Mouse (Mus musculus): ENCODE results near the gene Hsd17b13. TPM values are rescaled to one million over a fixed set of nuclear protein-coding genes. Genes with fewer than 3 reads are reported as not detected.

Gene Hsd17b13
- total RNA-seq (2023): 0.72 TPM in 1 of 4 replicates, not detected in the others

DNA sequence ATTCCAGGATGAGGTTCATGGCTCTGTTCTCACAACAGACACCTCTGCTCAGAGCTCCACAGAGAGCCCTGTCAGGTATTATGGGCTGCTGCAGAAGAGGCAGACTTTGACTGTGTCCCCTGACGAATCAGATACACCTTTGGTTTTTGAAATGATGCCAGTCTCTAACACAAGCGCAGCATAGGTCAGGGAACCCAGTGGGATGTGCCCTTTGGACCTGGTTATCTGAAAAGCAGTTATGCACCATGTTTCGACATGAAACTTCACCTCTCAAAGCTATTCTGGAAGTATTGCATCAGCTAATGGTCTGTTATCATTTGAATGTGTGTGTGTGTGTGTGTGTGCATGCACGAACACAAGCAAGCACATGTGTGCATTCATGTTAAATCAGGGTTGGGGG, at the start of gene Hsd17b13:
TSS of gene Hsd17b13 (minus strand) at position 114 of the 400 bp plus-strand sequence.

DNA sequence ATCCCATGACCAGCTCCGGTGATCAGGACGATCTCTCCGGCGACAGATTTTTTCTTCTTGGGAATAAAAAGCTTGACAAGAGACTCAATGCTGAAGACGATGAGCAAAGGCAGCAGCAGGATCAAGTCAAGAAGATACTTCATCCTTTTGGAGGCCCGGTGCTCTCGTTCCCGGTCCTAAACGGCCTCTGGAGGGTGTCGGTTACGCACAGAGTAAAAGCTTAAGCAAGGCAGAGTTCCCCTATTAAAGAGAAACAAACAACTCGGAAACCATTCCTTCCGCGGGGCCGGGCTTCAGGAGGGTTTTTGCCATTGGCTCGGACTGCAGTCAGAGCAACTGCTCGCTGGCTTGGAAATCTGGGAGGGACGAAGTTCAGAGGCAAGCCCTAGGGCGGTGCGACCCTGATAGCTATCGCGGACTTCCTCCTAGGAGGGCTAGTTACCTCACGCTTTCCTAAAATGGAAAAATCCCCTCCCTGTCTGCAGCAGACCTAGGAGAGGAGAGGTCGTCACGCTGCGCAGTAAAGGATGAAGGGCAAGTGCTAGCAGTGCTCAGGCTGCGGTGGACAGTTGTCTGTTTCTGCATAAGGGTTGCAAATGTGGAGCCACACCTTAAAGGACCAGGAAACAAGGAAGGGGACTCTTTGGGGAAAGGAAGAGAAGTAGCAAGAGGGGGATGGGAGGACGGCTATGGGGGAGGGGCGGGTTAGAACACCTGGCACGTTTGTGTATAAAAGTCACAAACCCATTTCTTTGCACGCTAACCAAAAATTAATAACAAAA, 44.6 kb upstream of the Hsd17b13 start, which contains the start of gene Hsd17b11:
TSS of gene Hsd17b11 (minus strand) at position 323 of the 782 bp plus-strand sequence.

DNA sequence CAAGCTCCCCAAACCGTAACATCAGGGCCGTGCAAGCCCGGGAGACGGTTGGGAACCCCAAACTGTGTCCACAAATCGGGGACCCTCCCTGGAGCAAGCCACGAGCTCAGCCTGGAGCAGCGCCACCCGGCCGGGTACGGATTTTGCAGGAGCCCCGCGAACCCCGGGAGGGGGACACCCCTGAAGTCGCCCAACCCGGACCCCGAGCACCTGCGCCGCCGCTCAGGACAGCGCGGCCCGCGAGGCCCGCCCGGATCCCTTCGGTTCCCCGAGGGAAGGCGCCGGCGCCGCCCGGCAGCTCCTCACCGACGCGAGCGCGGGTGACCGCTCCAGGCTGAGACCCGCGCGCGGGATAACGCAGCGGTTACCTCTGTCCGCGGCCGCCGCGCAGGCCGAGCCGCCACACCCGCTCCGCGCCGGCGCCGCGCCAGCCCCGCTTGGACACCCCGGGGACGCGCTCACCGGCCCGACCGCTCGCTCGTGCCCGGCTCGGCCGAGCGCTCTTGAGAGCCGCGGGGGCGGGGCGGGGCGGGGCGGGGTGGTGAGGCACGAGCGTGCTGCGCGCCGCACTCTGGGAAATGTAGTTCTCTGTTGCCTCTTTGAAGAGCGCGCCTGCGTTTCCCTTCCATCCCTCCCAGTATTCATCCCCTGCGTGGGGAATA, 66.3 kb downstream of the Hsd17b13 start, which contains the start of gene Klhl8:
TSS of gene Klhl8 (minus strand) at position 512 of the 662 bp plus-strand sequence.

Other genes starting within 250 kb of the Hsd17b13 start
- gene Klhl8, start 66.2 kb downstream of the Hsd17b13 start, total RNA-seq (2023): 1.8 to 3.1 TPM (median 2.0 TPM) in 4 replicates
- gene Hsd17b11, start 44.5 kb upstream of the Hsd17b13 start, total RNA-seq (2023): 38.5 to 43.3 TPM (median 40.7 TPM) in 4 replicates
- gene Nudt9, start 68.9 kb upstream of the Hsd17b13 start, total RNA-seq (2023): 43.0 to 55.5 TPM (median 47.8 TPM) in 4 replicates
- gene Gm17660, start 100.2 kb upstream of the Hsd17b13 start, total RNA-seq (2023): not detected in 4 replicates
- not detected in 4 replicates for gene Sparcl1, start 136.3 kb upstream of the Hsd17b13 start, total RNA-seq (2023)
- gene Dspp, start 193.3 kb upstream of the Hsd17b13 start, total RNA-seq (2023): not detected in 4 replicates
- gene Dmp1, start 225.2 kb upstream of the Hsd17b13 start, total RNA-seq (2023): not detected in 4 replicates

Data from B cell, adult 62 days (primary cell).